Mouse (Mus musculus): ENCODE results near the gene Dpf3.

DNA sequence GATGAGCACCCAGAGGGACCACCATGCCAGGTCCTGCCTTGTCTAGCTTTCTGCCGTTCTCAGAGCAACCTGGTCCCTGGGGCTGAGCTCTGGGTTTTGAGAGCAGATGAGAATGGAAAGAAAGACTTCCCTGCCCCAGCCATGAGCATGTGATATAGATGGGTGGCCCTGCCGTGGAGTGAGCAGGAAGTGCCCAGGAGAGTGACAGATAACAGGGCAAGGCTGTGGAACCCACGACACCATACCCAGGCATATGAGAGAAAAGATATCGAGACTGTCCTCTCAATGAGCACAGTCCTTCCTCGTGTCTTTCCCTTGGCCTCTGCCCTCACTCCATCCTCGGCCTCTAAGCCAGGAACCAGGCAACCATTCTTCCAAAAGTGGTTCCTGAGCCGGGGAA, 172.8 kb downstream of the Dpf3 start:
- TF ChIP-seq CTCF (IDR thresholded peaks at IDR 0.05; ENCODE audit: borderline replicate concordance, insufficient read depth, low read depth, low read length), result no peak
- TF ChIP-seq POLR2A (IDR thresholded peaks at IDR 0.05; ENCODE audit: borderline replicate concordance, insufficient read depth, low read length), result no peak

Measured in cerebellum, adult 2 months (tissue).